8 mouse cellular contexts compared by ENCODE assay signal in genomic region chr7:97842332-97842731, GRCm38 (mm10). TPM values are rescaled to one million over a fixed set of nuclear protein-coding genes. Genes with fewer than 3 reads are reported as not detected.
DNase-seq lines count a peak whose midpoint lies in the region; ATAC-seq and TF ChIP-seq lines count a peak whose summit lies in the region.

No protein-coding gene starts in this region.

- H3K9ac ChIP-seq in lung, postnatal 0 days (replicated peaks; ENCODE audit: low read depth), result no peak overlapping the region
- H3K9ac ChIP-seq in liver, embryonic 13.5 days, result no peak overlapping the region
- H3K9ac ChIP-seq in stomach, embryonic 16.5 days (ENCODE audit: low read length), result no peak overlapping the region

- no peaks in the 10 kb centered on the region for H3K36me3 ChIP-seq in lung, postnatal 0 days (ENCODE audit: insufficient read depth, low read length)
- H3K36me3 ChIP-seq in liver, embryonic 13.5 days, result no peaks in the 10 kb centered on the region
- H3K36me3 ChIP-seq in stomach, embryonic 16.5 days (ENCODE audit: control insufficient read depth, insufficient read depth, low read length), result no peaks in the 10 kb centered on the region

- no peak for ATAC-seq in lung, postnatal 0 days
- ATAC-seq in liver, embryonic 13.5 days (ENCODE audit: low read depth), result no peak
- ATAC-seq in stomach, embryonic 16.5 days (ENCODE audit: insufficient read depth, low FRiP score), result no peak

- H3K4me3 ChIP-seq in cerebellum, adult 2 months (replicated peaks; ENCODE audit: insufficient read depth, low read depth, low read length), result peak overlapping the region; percentile 90
- 0 out of 2 replicates have a peak overlapping the region, but pooled peaks have one; percentile 14 for H3K4me3 ChIP-seq in lung, postnatal 0 days (ENCODE audit: low read depth, low read length)
- no peak overlapping the region for H3K4me3 ChIP-seq in liver, embryonic 13.5 days (replicated peaks)
- H3K4me3 ChIP-seq in stomach, embryonic 16.5 days (replicated peaks; ENCODE audit: low read length), result peak overlapping the region; percentile 44

- H3K9me3 ChIP-seq in lung, postnatal 0 days (ENCODE audit: low read length), result no peaks in the 10 kb centered on the region
- no peaks in the 10 kb centered on the region for H3K9me3 ChIP-seq in liver, embryonic 13.5 days (replicated peaks)
- H3K9me3 ChIP-seq in stomach, embryonic 16.5 days (replicated peaks; ENCODE audit: control insufficient read depth, low read length), result no peaks in the 10 kb centered on the region

- WGBS in cerebellum, adult 2 months, result 27% methylated on average over 2 of the region's 2 CpGs
- 60% methylated on average over 2 of the region's 2 CpGs for WGBS in lung, postnatal 0 days
- 57% methylated on average over 2 of the region's 2 CpGs for WGBS in liver, embryonic 13.5 days (ENCODE audit: insufficient replicate concordance)
- WGBS in stomach, embryonic 16.5 days, result 67% methylated on average over 2 of the region's 2 CpGs

- DNase-seq in cerebellum, adult 2 months, result no peak
- DNase-seq in cerebellum, adult 9-10 months, result no peak
- DNase-seq in lung, postnatal 0 days (ENCODE audit: low spot score), result no peak
- no peak for DNase-seq in lung, postnatal 4 days
- DNase-seq in liver, embryonic 13.5 days, result no peak
- no peak for DNase-seq in right cerebral cortex, adult 2 months (ENCODE audit: low spot score in 2 of 2)
- DNase-seq in ovary, postnatal 14 days (ENCODE audit: low spot score), result no peak

- no peak for TF ChIP-seq CTCF in cerebellum, adult 2 months (IDR thresholded peaks at IDR 0.05; ENCODE audit: borderline replicate concordance, insufficient read depth, low read depth, low read length)
- no peak for TF ChIP-seq CTCF in lung, postnatal 0 days (IDR thresholded peaks at IDR 0.05)

- peaks cover 3% of the 10 kb centered on the region; the same call in 1 of the 2 replicates for H3K4me1 ChIP-seq in cerebellum, adult 2 months (ENCODE audit: control insufficient read depth, insufficient read depth, low read length)
- no peaks in the 10 kb centered on the region for H3K4me1 ChIP-seq in lung, postnatal 0 days (ENCODE audit: insufficient read depth, low read depth, low read length)
- H3K4me1 ChIP-seq in liver, embryonic 13.5 days (replicated peaks), result peaks cover 16% of the 10 kb centered on the region
- peaks cover 10% of the 10 kb centered on the region; the same call in 1 of the 2 replicates for H3K4me1 ChIP-seq in stomach, embryonic 16.5 days (ENCODE audit: control insufficient read depth, insufficient read depth, low read length)

- peak overlapping the region; percentile 48 for H3K4me2 ChIP-seq in lung, postnatal 0 days (replicated peaks; ENCODE audit: low read depth, low read length)
- H3K4me2 ChIP-seq in liver, embryonic 13.5 days, result peak overlapping the region; percentile 74
- peak overlapping the region; percentile 53 for H3K4me2 ChIP-seq in stomach, embryonic 16.5 days (ENCODE audit: low read depth, low read length)

- no peaks in the 10 kb centered on the region for H3K27me3 ChIP-seq in cerebellum, adult 2 months (ENCODE audit: control insufficient read depth, insufficient read depth, low read length)
- no peaks in the 10 kb centered on the region for H3K27me3 ChIP-seq in lung, postnatal 0 days (replicated peaks; ENCODE audit: insufficient read depth, low read length)
- H3K27me3 ChIP-seq in liver, embryonic 13.5 days, result no peaks in the 10 kb centered on the region
- no peaks in the 10 kb centered on the region for H3K27me3 ChIP-seq in stomach, embryonic 16.5 days (ENCODE audit: control insufficient read depth, insufficient read depth, low read length)

- TF ChIP-seq EP300 in lung, postnatal 0 days (IDR thresholded peaks at IDR 0.05), result no peak

- no peak overlapping the region for H3K27ac ChIP-seq in cerebellum, adult 2 months (ENCODE audit: insufficient read depth, low read length)
- H3K27ac ChIP-seq in lung, postnatal 0 days (ENCODE audit: low read length), result no peak overlapping the region
- no peak overlapping the region for H3K27ac ChIP-seq in liver, embryonic 13.5 days
- no peak overlapping the region for H3K27ac ChIP-seq in stomach, embryonic 16.5 days (ENCODE audit: low read length)

- TF ChIP-seq POLR2A in cerebellum, adult 2 months (IDR thresholded peaks at IDR 0.05; ENCODE audit: borderline replicate concordance, insufficient read depth, low read length), result no peak

RNA-seq across cellular contexts. Expression of gene Pak1, which starts 54.0 kb away (rescaled TPM):
- polyA plus RNA-seq in cerebellum, adult 2 months (2012; rRNA removed), result 363 and 385 TPM in 2 replicates
- polyA plus RNA-seq in lung, postnatal 0 days (2015; fragmentation: Nextera tagmentation; extraction: Ambion mirVana), result 6.7 and 6.9 TPM in 2 replicates
- 6.7 and 8.8 TPM in 2 replicates for polyA plus RNA-seq in liver, embryonic 13.5 days (2015; fragmentation: Nextera tagmentation; extraction: Ambion mirVana)
- 25.8 and 26.0 TPM in 2 replicates for polyA plus RNA-seq in stomach, embryonic 16.5 days (2015; fragmentation: Nextera tagmentation; extraction: Ambion mirVana)

Comparison
In these comparisons a context has a peak if more than half of its experiments do, and no peak if none do; other contexts are left out.
1. RNA of gene Pak1, which starts 54.0 kb away (polyA plus RNA-seq): 363 to 385 TPM in cerebellum, adult 2 months; 25.8 to 26.0 TPM in stomach, embryonic 16.5 days, 6.7 to 6.9 TPM in lung, postnatal 0 days and 6.7 to 8.8 TPM in liver, embryonic 13.5 days; every median in the first group is over 10 times any median in the second.
2. Peak in every context shown above with its lines, with median percentiles within 50 percentile points of each other: H3K4me2 ChIP-seq.